Mouse (Mus musculus): ENCODE measurements around the gene Zbtb34. TPM values are rescaled to one million over a fixed set of nuclear protein-coding genes. Genes with fewer than 3 reads are reported as not detected.

The Zbtb34 gene
- polyA plus RNA-seq, 1 experiment from 2014 or later = 4.8 TPM

DNA sequence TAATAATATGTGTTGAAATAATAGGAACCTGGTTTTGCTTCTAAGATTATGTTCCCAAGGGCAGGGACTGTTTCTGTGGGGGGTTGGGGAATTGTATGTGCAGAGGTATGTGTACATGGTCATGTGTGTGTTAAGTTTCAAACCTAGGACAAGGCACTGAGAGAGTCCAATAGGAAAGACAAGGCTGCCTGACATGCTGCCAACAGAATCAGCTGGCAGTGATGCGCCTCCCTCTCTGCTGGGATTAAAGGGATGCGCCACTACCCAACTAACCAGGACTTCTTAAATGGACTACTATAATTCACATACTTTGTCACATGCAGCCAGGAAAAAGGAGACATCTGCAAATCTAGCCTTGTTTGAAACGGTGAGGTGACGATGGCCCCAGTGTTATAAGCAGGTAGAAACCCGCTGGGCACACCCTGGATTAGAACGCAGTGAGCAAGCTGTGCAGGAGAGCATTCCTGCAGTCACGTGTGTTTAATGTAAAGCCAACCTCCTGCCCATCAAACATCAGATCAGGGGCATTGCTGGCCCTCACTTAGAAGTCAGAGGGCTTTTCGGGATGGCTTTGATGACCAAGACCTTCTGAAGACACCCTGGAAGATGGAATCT lies 4.0 kb upstream of the Zbtb34 start:
- CTCF ChIA-PET = no interaction called here
- H3K27me3 ChIP-seq = no peaks in the 10 kb centered on the region
- no peak for TF ChIP-seq CTCF (IDR thresholded peaks at IDR 0.05)
- DNase-seq (ENCODE audit: low read depth, low spot score) = no peak
- no peak for ATAC-seq
- in situ Hi-C loops (cut with MboI; ENCODE audit: low pct_unique_long_range_greater_than_20kb) = no loop called here
- POLR2A ChIA-PET = no interaction called here

DNA sequence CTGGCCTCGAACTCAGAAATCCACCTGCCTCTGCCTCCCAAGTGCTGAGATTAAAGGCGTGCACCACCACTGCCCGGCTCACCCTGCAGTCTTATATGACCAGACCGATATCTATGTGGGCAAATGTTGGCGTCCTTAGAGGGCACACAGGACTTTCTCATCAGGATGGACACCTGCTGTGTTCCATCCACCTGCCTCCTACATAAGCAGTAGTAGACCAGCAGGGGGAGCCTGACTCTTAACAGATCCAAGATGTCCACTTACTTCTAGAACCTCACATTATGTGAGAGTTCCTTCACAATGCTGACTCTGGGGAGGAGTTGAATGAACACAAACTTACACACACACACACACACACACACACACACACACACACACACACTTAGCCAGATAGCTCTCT lies 1.8 kb upstream of the Zbtb34 start:
- POLR2A ChIA-PET = interaction anchor here (0.6 kb wide), 1 partner anchor 12 kb away, joined by 3 read pairs; no protein-coding TSS in a partner anchor
- DNase-seq (ENCODE audit: low read depth, low spot score) (no peak), ATAC-seq (no peak)
- in situ Hi-C loops (cut with MboI; ENCODE audit: low pct_unique_long_range_greater_than_20kb) = no loop called here
- peak; percentile 75 for TF ChIP-seq CTCF (IDR thresholded peaks at IDR 0.05)
- no peaks in the 10 kb centered on the region for H3K27me3 ChIP-seq
- CTCF ChIA-PET = no interaction called here

DNA sequence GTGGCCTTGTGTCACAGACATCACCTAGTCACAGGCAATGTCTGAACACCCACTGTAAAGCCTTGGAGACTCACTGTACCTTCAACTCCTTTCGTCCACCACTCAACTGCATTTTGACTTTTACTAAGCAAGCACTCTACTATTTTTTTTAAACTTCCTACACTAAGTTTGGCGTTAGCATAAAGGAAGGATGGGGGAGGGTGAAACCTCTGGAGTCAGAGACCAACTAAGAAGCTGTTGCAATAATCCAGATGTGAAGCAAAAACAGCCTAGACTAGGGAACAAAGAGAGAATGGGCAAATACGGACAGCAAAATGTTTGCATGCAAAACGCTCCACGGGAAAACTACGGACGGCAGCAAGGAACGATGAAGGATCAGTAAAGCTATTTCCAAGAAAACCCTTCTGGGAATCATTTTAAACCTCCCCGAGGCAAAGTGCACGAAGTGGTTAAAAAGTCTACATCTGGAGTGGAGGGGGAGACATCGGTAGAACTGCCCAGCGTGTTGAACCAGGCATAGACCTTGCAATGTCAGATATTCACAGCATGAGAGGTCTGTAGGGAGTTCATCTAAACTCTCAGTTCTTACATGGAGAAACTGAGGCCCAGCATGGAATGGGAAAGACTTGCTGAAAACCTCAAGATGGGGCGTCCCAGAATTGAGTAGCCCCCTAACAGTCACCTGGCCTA lies 898 bp downstream of the Zbtb34 start:
- ChIA-PET CTCF (no interaction called here), POLR2A (interaction anchor here (0.8 kb wide), 1 partner anchor 71 kb away, joined by 4 read pairs; no protein-coding TSS in a partner anchor)
- H3K27me3 ChIP-seq = no peaks in the 10 kb centered on the region
- in situ Hi-C loops (cut with MboI; ENCODE audit: low pct_unique_long_range_greater_than_20kb) = no loop called here
- DNase-seq (ENCODE audit: low read depth, low spot score) = no peak
- no peak for TF ChIP-seq CTCF (IDR thresholded peaks at IDR 0.05)
- ATAC-seq = no peak

DNA sequence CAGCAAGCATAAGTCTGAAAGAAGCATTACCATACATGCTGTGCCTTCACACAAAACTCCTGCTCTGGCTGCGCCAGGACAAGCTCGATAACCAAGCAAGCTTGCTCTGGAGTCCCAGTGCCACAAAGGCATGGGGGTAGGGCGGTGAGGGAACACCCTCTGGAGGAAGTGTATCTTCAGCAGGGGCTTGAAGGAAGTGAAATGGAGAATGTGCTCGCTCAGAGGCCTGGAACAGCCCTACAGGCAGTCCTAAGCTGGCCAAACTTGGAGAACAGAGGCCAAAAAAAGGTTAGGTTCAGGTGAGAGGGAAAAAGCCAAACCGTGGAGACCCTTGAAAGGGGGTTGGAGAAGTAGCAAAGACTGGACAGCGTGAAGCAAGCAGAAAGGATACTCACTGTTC lies 1.8 kb downstream of the Zbtb34 start:
- ChIA-PET CTCF (interaction anchor here (1.2 kb wide), 1 partner anchor 27 kb away, joined by 4 read pairs; no protein-coding TSS in a partner anchor), POLR2A (interaction anchor here (0.5 kb wide), 1 partner anchor 13 kb away, joined by 3 read pairs; no protein-coding TSS in a partner anchor)
- in situ Hi-C loops (cut with MboI; ENCODE audit: low pct_unique_long_range_greater_than_20kb) = no loop called here
- H3K27me3 ChIP-seq = no peaks in the 10 kb centered on the region
- DNase-seq (ENCODE audit: low read depth, low spot score) (no peak), ATAC-seq (no peak)
- no peak for TF ChIP-seq CTCF (IDR thresholded peaks at IDR 0.05)

DNA sequence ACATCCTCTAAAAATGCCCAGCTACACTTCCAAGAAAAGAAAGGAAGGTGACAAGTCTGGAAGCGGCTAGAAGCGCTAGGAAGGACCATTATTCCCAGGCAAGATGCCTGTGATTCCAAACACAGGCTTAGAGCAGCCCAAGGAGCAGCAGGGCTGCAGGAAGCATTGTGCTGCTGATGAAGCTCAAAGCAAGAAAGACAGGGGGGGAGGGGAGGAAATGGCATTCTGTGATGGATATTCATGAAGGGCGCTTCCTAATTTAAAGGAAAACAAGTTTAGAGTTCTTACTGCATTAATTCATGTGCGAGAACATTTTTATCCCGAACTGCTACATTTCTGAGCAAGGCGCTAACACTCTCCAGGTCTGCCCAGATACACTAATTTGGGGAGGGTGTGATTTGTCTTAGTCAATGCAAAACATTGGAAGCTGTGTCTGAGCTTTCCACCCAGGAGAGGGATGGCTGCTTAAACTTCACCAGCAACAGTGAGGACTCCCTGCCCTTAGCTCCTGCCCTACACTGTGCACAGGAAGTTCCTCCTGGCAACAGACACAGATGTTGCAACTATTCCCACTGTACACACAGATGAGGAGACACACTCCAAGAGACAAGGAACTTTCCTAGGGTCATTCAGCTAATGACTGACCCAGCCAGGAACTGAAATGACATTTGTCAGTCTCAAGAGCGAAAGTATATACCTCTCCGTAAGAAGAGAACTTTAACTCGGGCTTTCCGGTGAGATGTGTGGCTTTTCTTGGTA lies 4.3 kb downstream of the Zbtb34 start:
- POLR2A ChIA-PET = interaction anchor here (0.9 kb wide), 1 partner anchor 10 kb away, joined by 3 read pairs; no protein-coding TSS in a partner anchor
- no peak for DNase-seq (ENCODE audit: low read depth, low spot score)

DNA sequence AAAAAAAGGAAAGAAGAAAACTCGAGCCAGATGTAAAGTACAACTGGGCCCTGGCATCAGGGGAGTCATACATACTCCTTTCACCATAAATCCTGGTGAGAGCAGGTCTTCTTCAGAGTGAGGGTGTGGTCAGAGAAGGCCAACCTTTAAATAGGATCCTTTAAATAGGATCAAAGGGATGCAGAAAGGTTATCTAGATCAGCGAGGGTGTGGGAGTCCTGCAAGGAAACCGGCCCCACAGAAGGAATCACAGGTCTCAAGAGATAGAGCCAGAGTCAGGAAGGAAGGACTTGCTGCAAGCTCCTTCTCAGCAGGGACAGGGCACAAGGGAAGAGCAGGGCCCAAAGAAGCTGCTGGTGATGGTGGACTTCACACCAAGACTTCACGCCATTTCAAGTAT lies 13.7 kb downstream of the Zbtb34 start:
- ATAC-seq = no peak
- ChIA-PET CTCF (no interaction called here), POLR2A (interaction anchor here (1.3 kb wide), 1 partner anchor 9 kb away, joined by 3 read pairs; no protein-coding TSS in a partner anchor)
- no peak for TF ChIP-seq CTCF (IDR thresholded peaks at IDR 0.05)
- H3K27me3 ChIP-seq = no peaks in the 10 kb centered on the region
- in situ Hi-C loops (cut with MboI; ENCODE audit: low pct_unique_long_range_greater_than_20kb) = no loop called here
- DNase-seq (ENCODE audit: low read depth, low spot score) = no peak

More for the DNA sequence above, 4.3 kb downstream of the Zbtb34 start:
- H3K27me3 ChIP-seq = no peaks in the 10 kb centered on the region
- ATAC-seq = no peak
- in situ Hi-C loops (cut with MboI; ENCODE audit: low pct_unique_long_range_greater_than_20kb) = no loop called here
- CTCF ChIA-PET = interaction anchor here (0.9 to 1.4 kb wide), 3 partner anchors 11 to 272 kb away, joined by 3 read pairs; no protein-coding TSS in a partner anchor
- no peak for TF ChIP-seq CTCF (IDR thresholded peaks at IDR 0.05)

DNA sequence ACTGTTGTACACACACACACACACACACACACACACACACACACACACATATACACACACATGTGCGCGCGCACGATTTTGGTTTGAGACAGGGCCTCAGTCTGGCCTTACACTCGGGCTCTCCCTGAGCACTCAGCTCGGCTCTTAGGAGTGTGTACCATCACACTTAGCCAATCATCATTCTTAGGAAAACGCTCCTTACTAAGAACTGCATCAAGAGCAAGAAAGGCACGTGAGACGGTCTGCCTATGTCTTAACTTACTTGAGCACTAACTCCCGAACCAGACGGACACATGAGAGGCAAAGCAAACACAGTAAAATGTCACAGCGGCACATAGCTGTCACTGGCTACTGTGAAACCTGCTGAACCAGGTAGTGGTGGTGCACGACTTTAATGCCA lies 17.1 kb downstream of the Zbtb34 start:
- in situ Hi-C loops (cut with MboI; ENCODE audit: low pct_unique_long_range_greater_than_20kb) = no loop called here
- DNase-seq (ENCODE audit: low read depth, low spot score) = no peak
- CTCF ChIA-PET = no interaction called here
- no peak for TF ChIP-seq CTCF (IDR thresholded peaks at IDR 0.05)
- POLR2A ChIA-PET = interaction anchor here (0.6 kb wide), 1 partner anchor 9 kb away, joined by 3 read pairs; no protein-coding TSS in a partner anchor
- no peaks in the 10 kb centered on the region for H3K27me3 ChIP-seq
- no peak for ATAC-seq

DNA sequence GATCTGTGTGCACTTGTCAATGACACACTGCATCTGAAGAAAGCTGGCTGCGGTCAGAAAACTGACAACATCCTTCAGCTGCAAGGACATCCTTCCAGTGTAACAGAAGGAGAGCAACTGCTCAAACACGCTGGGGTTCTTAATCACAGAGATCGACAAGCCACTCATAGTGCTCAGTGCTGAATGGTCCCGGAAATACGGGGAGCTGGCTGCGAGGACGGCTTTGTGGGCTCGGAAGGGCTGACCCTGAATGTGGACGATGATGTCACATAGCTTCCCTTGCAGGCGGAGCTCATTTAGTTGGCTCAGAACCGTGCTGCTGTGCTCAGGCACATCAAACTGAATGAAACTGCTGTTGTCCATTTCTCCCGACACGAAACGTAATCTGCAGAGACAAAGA lies 19.0 kb downstream of the Zbtb34 start:
- no peak for TF ChIP-seq CTCF (IDR thresholded peaks at IDR 0.05)
- no peaks in the 10 kb centered on the region for H3K27me3 ChIP-seq
- in situ Hi-C loops (cut with MboI; ENCODE audit: low pct_unique_long_range_greater_than_20kb) = no loop called here
- no peak for DNase-seq (ENCODE audit: low read depth, low spot score)
- CTCF ChIA-PET = interaction anchor here (1.1 to 1.6 kb wide), 3 partner anchors 10 to 20 kb away, joined by 3 to 4 read pairs (median 3); no protein-coding TSS in a partner anchor
- POLR2A ChIA-PET = no interaction called here
- no peak for ATAC-seq

DNA sequence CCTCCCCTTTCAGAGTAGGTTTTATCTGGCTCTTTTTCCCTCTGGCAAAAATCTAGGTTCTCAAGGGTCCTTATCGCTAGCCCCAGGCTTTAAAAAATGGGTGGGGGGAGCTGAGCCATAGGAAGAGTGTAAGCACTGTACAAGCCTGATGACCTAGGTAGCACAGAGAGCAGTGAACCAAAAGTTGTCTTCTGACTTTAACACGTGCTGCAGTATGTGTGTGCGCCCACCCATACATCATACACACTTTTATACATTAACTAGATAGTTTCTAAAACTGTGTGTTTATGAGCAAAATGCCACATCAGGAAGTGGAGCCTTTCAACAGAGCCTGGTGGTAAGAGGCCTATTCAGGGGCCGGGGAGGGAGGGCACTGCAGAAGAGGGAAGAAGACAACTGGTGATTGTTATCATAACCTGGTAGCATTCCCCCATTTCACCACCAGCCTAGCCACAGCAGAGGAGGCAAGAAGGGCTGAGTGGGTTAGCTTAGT lies 27.6 kb downstream of the Zbtb34 start:
- DNase-seq (ENCODE audit: low read depth, low spot score) (no peak), ATAC-seq (no peak)
- TF ChIP-seq CTCF (IDR thresholded peaks at IDR 0.05) = no peak
- in situ Hi-C loops (cut with MboI; ENCODE audit: low pct_unique_long_range_greater_than_20kb) = loop anchor here (5.0 kb wide), 3 partner anchors 51 to 246 kb away; no protein-coding TSS in a partner anchor
- POLR2A ChIA-PET = interaction anchor here (0.6 kb wide), 1 partner anchor 51 kb away, joined by 3 read pairs; no protein-coding TSS in a partner anchor
- CTCF ChIA-PET = interaction anchor here (1.2 to 4.1 kb wide), 2 partner anchors 54 to 250 kb away, joined by 4 to 47 read pairs; no protein-coding TSS in a partner anchor
- no peaks in the 10 kb centered on the region for H3K27me3 ChIP-seq

DNA sequence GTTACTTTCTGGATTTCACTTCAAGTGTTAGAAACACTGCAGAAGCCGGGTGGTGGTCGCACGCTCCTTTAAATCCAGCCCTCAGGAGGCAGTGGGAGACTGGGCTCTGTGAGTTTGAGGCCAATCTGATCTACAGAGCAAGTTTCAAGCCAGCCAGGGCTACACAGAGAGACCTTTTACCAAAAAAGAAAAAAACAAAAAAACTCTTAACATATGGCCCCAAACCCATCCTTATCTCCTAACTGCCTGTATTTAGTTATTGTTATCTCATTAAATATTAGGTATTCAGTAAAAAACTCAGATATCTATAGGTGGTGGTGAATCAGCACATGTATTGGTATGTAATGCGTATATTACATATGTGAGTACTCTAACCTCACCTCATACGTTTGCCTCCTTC lies 28.5 kb downstream of the Zbtb34 start:
- ChIA-PET POLR2A (no interaction called here), CTCF (interaction anchor here (0.7 to 4.1 kb wide), 12 partner anchors 8 to 249 kb away, joined by 3 to 47 read pairs (median 4); no protein-coding TSS in a partner anchor)
- TF ChIP-seq CTCF (IDR thresholded peaks at IDR 0.05) = no peak
- no peaks in the 10 kb centered on the region for H3K27me3 ChIP-seq
- DNase-seq (ENCODE audit: low read depth, low spot score) (no peak), ATAC-seq (no peak)
- in situ Hi-C loops (cut with MboI; ENCODE audit: low pct_unique_long_range_greater_than_20kb) = loop anchor here (5.0 kb wide), 3 partner anchors 50 to 245 kb away; no protein-coding TSS in a partner anchor
